Mouse (Mus musculus) olfactory bulb, adult 2 months (tissue): ENCODE data around the gene Uhrf1. TPM values are rescaled to one million over a fixed set of nuclear protein-coding genes. Genes with fewer than 3 reads are reported as not detected.

Source experiments
- H3K27ac ChIP-seq: fragments of 200-500 bp; 2 replicates; pipeline ENCODE4 v1.5.1; 2012; ENCODE audit warnings: low read depth, low read length; ENCODE audit not compliant: insufficient read depth
- H3K4me1 ChIP-seq: fragments of 200-500 bp; 2 replicates; pipeline ENCODE4 v1.6.1; 2012; ENCODE audit warnings: low read length; ENCODE audit not compliant: control insufficient read depth, insufficient read depth
- H3K4me3 ChIP-seq: fragments of 200-500 bp; 2 replicates; pipeline ENCODE4 v1.5.1; 2012; ENCODE audit warnings: mild to moderate bottlenecking, low read depth, low read length, moderate library complexity; ENCODE audit not compliant: insufficient read depth
- CTCF ChIP-seq: fragments of 200-500 bp; IDR thresholded peaks from 2 replicates; pipeline ENCODE4 v1.5.1; 2012; ENCODE audit warnings: low read depth, mild to moderate bottlenecking, low read length, moderate library complexity; ENCODE audit not compliant: insufficient read depth
- POLR2A ChIP-seq: fragments of 200-500 bp; IDR thresholded peaks from 2 replicates; pipeline ENCODE4 v1.6.1; 2012; ENCODE audit warnings: mild to moderate bottlenecking, low read depth, low read length, moderate library complexity; ENCODE audit not compliant: insufficient read depth
- WGBS: fragments of 180-500 bp; shearing (Covaris S2); methylation state at CpG from one replicate; pipeline ENCODE4 v1.1.7; 2018; 5-methylcytosine and 5-hydroxymethylcytosine counted together
- polyA plus RNA-seq: library from polyadenylated mRNA; stranded (reverse); fragments of >200 nt; gene quantifications from 2 replicates; pipeline ENCODE4 v1.2.4, GENCODE M21; 2012; ENCODE audit warnings: low replicate concordance; ENCODE audit not compliant: missing spikeins, insufficient read depth, insufficient read length

Uhrf1 gene
- polyA plus RNA-seq, 1 experiment, result not detected

- no peak overlapping the region for H3K4me3 ChIP-seq
- TF ChIP-seq POLR2A (no peak), CTCF (no peak)
- peak overlapping the region; percentile 90 for H3K27ac ChIP-seq
- H3K4me1 ChIP-seq, result peaks cover 79% of the 10 kb centered on the region
- 12% methylated on average over 7 of the region's 7 CpGs for WGBS
Observed at GRCm38 (mm10) chr17:56365791-56366673, 62.9 kb downstream of the Uhrf1 start.

- H3K27ac ChIP-seq, result peak overlapping the region; percentile 90
- H3K4me1 ChIP-seq, result peaks cover 90% of the 10 kb centered on the region
- no peak overlapping the region for H3K4me3 ChIP-seq
- TF ChIP-seq CTCF, result no peak
- TF ChIP-seq POLR2A, result no peak
- 49% methylated on average over 6 of the region's 6 CpGs for WGBS
Observed at GRCm38 (mm10) chr17:56368291-56368790, 65.2 kb downstream of the Uhrf1 start.

GRCm38 (mm10) chr17:56370090-56370489 is 67.0 kb downstream of the Uhrf1 start:
- Histone ChIP-seq H3K27ac (peak overlapping the region; percentile 94), H3K4me3 (no peak overlapping the region), H3K4me1 (peaks cover 94% of the 10 kb centered on the region)
- TF ChIP-seq CTCF (no peak), POLR2A (no peak)
- WGBS, result 60% methylated on average over 3 of the region's 3 CpGs

GRCm38 (mm10) chr17:56371029-56371660 is 68.0 kb downstream of the Uhrf1 start:
- Histone ChIP-seq H3K4me3 (no peak overlapping the region), H3K4me1 (peaks cover 85% of the 10 kb centered on the region), H3K27ac (peak overlapping the region; percentile 94)
- WGBS, result 15% methylated on average over 15 of the region's 15 CpGs
- TF ChIP-seq CTCF (no peak), POLR2A (no peak)

- H3K4me1 ChIP-seq, result peaks cover 76% of the 10 kb centered on the region
- H3K4me3 ChIP-seq, result no peak overlapping the region
- WGBS, result 50% methylated on average over 4 of the region's 4 CpGs
- peak overlapping the region; percentile 94 for H3K27ac ChIP-seq
- TF ChIP-seq CTCF (no peak), POLR2A (no peak)
Observed at GRCm38 (mm10) chr17:56372109-56372508, 69.0 kb downstream of the Uhrf1 start.

Other genes with a start within 250 kb of the Uhrf1 start
- not detected in 2 replicates for gene Ubxn6, start 228.3 kb upstream of the Uhrf1 start, polyA plus RNA-seq
- 483 TPM in 1 of 2 replicates, not detected in the other for gene Hdgfl2, start 223.7 kb upstream of the Uhrf1 start, polyA plus RNA-seq
- gene Plin4, start 193.5 kb upstream of the Uhrf1 start, polyA plus RNA-seq, result not detected in 2 replicates
- gene Plin5, start 185.7 kb upstream of the Uhrf1 start, polyA plus RNA-seq, result not detected in 2 replicates
- gene Lrg1, start 181.3 kb upstream of the Uhrf1 start, polyA plus RNA-seq, result not detected in 2 replicates
- gene Sema6b, start 163.0 kb upstream of the Uhrf1 start, polyA plus RNA-seq, result not detected in 2 replicates
- not detected in 2 replicates for gene Tnfaip8l1, start 140.8 kb upstream of the Uhrf1 start, polyA plus RNA-seq
- gene Mydgf, start 119.4 kb upstream of the Uhrf1 start, polyA plus RNA-seq, result not detected in 2 replicates
- gene Dpp9, start 84.4 kb upstream of the Uhrf1 start, polyA plus RNA-seq, result not detected in 2 replicates
- gene Fem1a, start 46.5 kb upstream of the Uhrf1 start, polyA plus RNA-seq, result not detected in 2 replicates
- gene Ticam1, start 26.5 kb upstream of the Uhrf1 start, polyA plus RNA-seq, result not detected in 2 replicates
- not detected in 2 replicates for gene Plin3, start 10.4 kb upstream of the Uhrf1 start, polyA plus RNA-seq
- not detected in 2 replicates for gene Arrdc5, start 3.0 kb upstream of the Uhrf1 start, polyA plus RNA-seq
- not detected in 2 replicates for gene Kdm4b, start 22.7 kb downstream of the Uhrf1 start, polyA plus RNA-seq
- gene Ptprs, start 173.2 kb downstream of the Uhrf1 start, polyA plus RNA-seq, result 198 and 241 TPM in 2 replicates
- gene Znrf4, start 209.1 kb downstream of the Uhrf1 start, polyA plus RNA-seq, result not detected in 2 replicates